Mouse (Mus musculus): ENCODE results near the gene Plcl1.
A peak's percentile ranks its signal among the peaks of the same experiment; 100 is the strongest.

GRCm38 (mm10) chr1:55363044-55363565 is 42.6 kb upstream of the Plcl1 start, which contains the start of gene Boll:
- TF ChIP-seq CTCF (IDR thresholded peaks at IDR 0.05; ENCODE audit: low read depth, low read length): 0 out of 2 replicates have a peak, but pooled peaks have one; percentile 7
- no peak for TF ChIP-seq POLR2A (IDR thresholded peaks at IDR 0.05; ENCODE audit: borderline replicate concordance, low read depth, low read length)
